Mouse (Mus musculus) monocyte, adult 2 months (primary cell): ENCODE data around the gene Vasn.

Experiments used
- DNase-seq, 2 experiments: peaks; one replicate each; pipeline ENCODE4 v3.0.0; 2022; ENCODE audit warnings: low spot score in 2 of 2, low read depth in 1 of 2

Gene Vasn

GRCm38 (mm10) chr16:4639831-4640237 is at the start of gene Vasn, which contains the start of gene Dnaja3:
Vasn (plus strand) TSS chr16:4639941.
Dnaja3 (plus strand) TSS chr16:4639989.
- DNase-seq = peak in 1 of 2 experiments; percentile 46

- no peak for DNase-seq
These were observed 49.5 kb upstream of the Vasn start for GRCm38 (mm10) chr16:4590236-4590635.

DNA sequence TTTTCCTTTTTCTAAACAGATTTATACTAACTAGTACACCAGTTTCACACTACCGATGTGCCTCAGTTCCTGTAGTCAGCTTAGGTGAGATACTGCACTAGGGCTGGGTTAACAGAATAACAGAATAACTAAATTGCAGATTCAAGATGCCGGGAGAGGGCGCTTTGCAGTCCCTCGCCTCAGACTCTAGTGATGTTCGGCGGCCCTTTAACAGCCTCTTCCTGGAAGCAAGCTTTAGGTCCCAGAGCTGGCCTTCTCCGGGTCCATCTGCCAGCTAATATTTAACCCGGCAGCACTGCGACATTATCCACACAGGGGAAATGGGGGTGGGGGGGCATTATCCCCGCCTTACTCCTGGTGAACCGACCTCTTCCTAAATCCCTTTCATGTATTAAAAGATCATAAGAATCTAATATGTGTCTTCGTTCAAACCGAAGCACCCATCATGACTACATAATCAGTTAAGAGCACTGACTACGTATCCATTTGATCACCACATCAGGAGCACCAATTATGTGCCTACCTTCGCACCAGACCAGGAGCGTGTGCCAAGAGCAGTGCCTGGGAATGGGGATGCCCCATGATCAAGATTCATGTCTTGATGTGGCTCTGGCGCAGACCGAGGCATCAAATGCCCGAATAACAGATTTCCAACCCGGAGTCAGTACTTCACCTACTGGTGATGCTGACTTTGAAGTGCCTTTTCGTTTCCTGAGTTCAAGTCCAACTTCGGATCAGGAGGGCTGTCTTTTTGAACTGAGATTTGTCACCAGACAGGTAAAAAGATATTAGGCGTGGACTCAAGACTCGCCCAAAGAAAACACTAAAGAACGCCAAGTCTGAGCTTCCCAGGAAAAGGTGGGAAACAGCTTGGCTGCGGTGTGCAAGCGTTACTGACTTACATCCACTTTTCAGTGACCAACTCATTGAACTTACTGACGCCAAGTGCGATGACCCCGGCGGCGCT is 46.5 kb upstream of the Vasn start:
- no peak for DNase-seq

GRCm38 (mm10) chr16:4593971-4594813 is 45.5 kb upstream of the Vasn start, which contains the start of gene Glis2:
Glis2 (plus strand) TSS chr16:4594713.
- no peak for DNase-seq

DNA sequence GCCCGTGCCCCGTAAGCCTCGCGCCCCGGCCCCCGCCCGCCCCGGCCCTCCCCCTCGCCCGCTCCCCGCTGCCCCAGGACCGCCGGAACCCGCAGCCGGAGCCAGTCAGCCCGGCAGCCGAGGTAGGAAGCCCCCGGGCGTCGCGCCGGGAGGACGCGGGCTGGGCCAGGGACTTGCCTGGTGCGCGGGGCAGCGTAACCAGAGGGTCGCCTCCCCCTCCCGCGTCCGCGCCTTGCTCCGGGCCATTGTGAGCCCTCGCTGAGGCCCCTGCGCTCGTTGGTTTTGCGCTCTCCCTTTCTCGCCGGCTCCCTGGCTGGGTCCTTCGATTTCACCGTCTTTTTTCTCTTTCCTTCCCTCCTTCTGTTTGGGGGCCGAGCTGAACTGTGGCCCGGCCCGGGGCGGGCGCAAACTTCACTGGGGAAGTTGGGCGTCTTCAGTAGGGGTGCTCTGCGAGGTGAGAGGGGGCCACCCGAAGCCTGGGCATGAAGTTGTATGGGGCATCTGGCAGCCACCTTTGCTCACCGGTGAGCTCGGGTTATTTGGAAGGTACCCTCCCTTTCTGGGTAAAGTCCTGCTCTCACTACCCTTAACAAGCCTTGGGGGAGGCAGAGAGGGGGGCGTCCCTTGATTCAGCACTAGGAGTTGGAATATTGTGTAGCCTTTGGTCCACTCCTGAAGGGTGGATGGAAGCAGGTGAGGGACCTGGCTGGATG is 44.8 kb upstream of the Vasn start:
- DNase-seq = no peak

GRCm38 (mm10) chr16:4595527-4595963 is 44.2 kb upstream of the Vasn start:
- DNase-seq = no peak

DNA sequence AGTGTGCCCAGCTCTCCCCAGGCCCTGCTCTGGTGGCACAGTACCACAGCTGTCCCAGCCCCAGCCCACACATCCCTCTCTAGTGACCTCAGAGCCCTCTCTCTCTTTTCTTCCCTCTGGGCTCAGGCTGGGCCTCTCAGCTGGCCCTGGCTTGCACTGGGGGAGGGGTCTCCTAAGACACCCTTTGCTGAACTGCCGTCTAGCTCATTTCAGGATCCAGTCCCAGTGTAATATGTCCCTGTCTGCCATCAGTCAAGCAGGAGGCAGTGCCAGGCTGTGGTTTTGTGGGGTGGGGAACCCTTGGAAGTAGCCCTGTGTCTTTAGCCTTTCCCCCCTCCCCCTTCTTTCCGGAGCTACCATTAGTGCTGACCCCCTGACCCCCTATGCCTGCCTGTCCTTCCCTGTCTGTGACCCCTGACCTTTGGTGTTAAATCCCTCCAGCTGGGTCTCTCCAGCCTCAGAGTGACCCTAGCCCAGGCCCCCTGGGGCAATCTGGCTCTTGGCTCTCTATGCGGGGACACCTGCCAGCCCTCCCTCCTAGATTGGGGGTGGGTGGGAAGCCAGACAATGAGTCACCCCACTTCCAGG is 43.5 kb upstream of the Vasn start:
- DNase-seq = no peak

- no peak for DNase-seq
These were observed 42.9 kb upstream of the Vasn start for GRCm38 (mm10) chr16:4596836-4597235.

DNA sequence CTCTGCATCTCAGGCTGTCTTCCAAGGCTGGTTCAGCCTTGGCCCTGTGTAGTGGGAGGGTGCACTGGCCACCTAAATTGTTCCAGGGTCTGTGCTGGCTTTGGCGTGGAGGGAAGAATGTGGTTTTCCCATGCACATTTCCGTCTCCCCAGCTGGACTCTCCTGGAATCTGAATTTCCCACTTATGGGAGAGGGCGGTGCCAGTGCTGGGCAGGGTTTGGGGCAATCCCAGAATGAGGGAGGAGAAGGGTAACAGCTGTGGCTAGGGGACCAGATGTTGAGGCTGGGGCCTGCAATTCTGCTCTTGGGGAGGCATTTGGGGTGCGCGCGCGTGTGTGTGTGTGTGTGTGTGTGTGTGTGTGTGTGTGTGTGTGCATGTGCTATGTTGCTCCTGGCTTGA is 42.4 kb upstream of the Vasn start:
- no peak for DNase-seq

- DNase-seq = no peak
These were observed 41.7 kb upstream of the Vasn start for GRCm38 (mm10) chr16:4598041-4598440.

DNA sequence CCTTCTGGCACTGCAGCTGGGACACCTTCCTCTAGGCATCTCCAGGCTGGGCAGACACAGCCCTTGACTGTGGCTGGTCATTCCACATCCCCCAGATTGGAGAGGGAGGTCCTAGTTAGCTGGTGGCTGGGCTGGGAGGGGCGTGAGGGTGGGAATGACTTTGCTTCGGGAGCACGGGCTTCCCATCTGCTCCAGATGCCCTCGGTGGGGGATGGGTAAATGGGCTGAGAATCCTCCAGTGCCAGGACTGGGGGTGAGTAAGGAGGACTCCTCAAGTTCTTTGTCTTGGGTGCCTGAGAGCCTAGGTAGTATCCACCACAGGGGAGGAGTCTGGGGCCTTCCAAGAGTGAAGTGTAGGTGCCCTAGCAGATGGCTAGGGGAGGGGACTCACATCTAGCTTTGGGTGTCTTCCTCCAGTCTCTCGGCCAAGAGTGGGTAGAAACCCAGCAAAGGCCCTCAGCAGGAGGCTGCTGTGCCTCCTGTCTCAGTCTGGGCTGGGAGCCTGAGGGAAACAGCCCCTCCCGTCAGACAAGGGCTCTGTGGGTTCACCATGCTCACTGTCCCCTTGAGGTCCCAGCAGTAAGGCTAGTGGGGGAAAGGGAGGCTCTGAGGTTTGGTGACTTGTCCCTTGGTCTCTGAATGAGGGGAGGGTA is 40.7 kb upstream of the Vasn start:
- DNase-seq = no peak

DNA sequence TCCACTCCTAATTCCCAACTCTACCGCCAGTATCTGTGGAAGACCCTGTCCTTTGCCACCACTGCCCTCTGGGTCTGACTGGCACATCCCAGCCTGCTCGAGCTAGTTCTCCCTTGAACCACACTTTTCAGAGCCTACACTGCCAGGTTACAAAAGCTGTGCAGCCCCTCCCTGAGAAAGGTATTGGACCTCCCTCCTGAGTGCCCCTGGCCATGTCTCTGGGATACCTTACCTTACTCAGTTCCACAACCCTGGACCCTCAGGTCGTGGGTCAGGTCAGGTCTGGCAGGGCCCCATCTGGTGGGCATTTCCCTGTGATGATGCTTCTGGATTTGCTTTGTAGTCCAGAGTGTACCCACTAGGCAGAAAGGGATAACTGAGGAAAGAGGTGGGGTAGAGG is 40.1 kb upstream of the Vasn start:
- DNase-seq = no peak

- no peak for DNase-seq
These were observed 38.9 kb upstream of the Vasn start for GRCm38 (mm10) chr16:4600701-4601310.

DNA sequence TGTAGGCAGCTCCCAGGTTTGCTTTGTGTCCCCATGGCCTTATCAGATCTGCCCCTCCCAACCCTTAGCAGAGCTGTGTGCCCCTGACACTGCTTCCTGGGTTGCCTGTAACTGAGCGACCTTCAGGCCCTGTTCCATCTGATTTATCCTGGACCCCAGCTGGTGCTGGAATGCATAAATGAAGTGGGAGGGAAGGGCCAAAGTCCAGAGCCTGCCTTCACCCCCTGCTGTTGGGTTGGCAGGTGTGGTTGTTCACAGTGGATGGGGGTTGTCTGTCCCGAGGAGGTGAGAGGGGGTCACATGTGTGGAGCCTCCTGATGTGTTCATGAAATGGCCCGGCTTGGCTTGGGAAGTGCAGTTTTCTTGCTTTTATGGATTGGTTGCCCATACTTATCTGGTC is 37.6 kb upstream of the Vasn start:
- no peak for DNase-seq

GRCm38 (mm10) chr16:4602766-4603452 is 36.8 kb upstream of the Vasn start:
- no peak for DNase-seq

GRCm38 (mm10) chr16:4603453-4603837 is 36.3 kb upstream of the Vasn start:
- DNase-seq = no peak

DNA sequence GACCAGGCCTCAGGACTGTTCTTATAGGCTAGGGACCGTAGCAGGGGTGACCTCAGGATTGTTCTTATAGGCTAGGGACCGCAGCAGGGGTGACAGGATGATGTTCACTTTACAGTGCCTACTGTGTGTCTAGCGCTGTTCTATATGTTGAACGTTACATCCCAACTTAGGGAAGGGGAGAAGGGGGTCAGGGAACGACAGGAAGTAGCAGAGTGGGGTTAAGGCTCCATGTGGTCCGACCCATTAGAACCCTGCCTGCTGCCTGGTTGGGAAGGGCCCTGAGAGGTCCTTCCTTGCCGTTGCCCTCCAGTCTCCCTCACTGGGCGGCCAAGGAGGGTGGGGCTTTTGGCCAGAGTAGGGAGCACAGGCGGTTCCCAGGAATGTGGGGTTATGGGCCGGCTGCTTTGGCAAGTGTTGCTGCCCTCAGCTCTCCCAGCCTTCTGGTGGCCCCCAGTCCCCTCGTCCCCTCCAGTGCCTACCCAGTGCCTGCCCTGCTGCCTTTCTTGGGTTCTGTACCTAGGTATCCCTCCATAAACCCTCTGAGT is 35.4 kb upstream of the Vasn start:
- DNase-seq = no peak

GRCm38 (mm10) chr16:4605514-4606131 is 34.1 kb upstream of the Vasn start:
- DNase-seq = no peak
